ENCODE assay signal across 12 mouse cellular contexts in the genomic region with DNA sequence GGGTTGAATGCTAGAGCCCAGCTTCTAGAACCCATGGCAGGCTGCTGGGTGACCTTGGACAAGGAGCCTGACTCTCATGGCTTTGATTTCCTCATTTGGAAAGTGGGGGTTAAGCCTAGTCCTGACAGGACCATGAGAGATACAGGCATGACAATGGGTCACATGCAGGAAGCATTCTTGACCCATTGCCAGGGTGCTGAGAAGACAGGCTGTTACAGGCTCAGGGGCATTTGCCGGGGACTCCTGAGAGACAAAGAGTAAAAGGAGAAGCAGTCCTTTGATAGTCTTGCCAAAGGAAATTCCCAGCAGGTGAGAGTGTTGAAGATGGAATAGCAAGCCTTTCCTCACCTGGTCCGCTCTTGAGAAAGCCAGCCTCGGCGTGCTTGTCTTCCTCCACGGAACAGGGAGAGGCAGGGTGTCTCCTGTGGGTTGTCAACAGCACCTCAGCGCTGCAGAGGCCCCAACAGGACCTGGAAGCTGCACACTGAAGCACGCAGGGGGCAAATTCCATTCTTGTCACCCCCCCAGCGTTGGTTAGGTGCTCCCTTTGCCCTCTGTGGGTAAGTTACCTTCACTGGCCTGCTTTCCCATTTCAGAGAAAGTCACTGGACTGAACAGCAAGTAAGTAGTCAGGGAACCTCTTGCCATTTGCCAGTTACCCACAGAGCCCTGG.
DNase-seq lines count a peak whose midpoint lies in the region; ATAC-seq and TF ChIP-seq lines count a peak whose summit lies in the region.
"Had no signal": no experiment of that assay in that cellular context is flagged by ENCODE, and none has a peak within 500 bp of the region (broad histone marks: within the 10 kb centered on the region; RNA-seq: fewer than 3 reads in every experiment).

No protein-coding gene starts in this region.

- no peak overlapping the region for H3K27ac ChIP-seq in hindbrain, postnatal 0 days
- no peak overlapping the region for H3K27ac ChIP-seq in hindbrain, embryonic 16.5 days (ENCODE audit: low read depth, low read length)
- H3K27ac ChIP-seq in heart, embryonic 11.5 days (ENCODE audit: low read depth, low read length) = no peak overlapping the region
- H3K27ac ChIP-seq in midbrain, embryonic 14.5 days (replicated peaks; ENCODE audit: low read depth, low read length) = no peak overlapping the region
- H3K27ac ChIP-seq: hindbrain, embryonic 13.5 days; limb, embryonic 13.5 days had no signal

- H3K36me3 ChIP-seq in hindbrain, postnatal 0 days (ENCODE audit: insufficient read depth, low read length) = no peaks in the 10 kb centered on the region
- no peaks in the 10 kb centered on the region for H3K36me3 ChIP-seq in hindbrain, embryonic 16.5 days (ENCODE audit: control insufficient read depth, insufficient read depth, low read length)
- H3K36me3 ChIP-seq in heart, embryonic 11.5 days (ENCODE audit: control insufficient read depth, insufficient read depth, low read length) = no peaks in the 10 kb centered on the region
- no peaks in the 10 kb centered on the region for H3K36me3 ChIP-seq in midbrain, embryonic 14.5 days (ENCODE audit: control insufficient read depth, insufficient read depth, low read length)
- H3K36me3 ChIP-seq: hindbrain, embryonic 13.5 days; limb, embryonic 13.5 days had no signal

- H3K9me3 ChIP-seq in hindbrain, postnatal 0 days (ENCODE audit: low read length) = no peaks in the 10 kb centered on the region
- H3K9me3 ChIP-seq in hindbrain, embryonic 16.5 days (ENCODE audit: control insufficient read depth, low read length) = no peaks in the 10 kb centered on the region
- H3K9me3 ChIP-seq in heart, embryonic 11.5 days (replicated peaks; ENCODE audit: control insufficient read depth, low read length) = no peaks in the 10 kb centered on the region
- no peaks in the 10 kb centered on the region for H3K9me3 ChIP-seq in midbrain, embryonic 14.5 days (ENCODE audit: control insufficient read depth, low read length)
- H3K9me3 ChIP-seq: hindbrain, embryonic 13.5 days; limb, embryonic 13.5 days had no signal

- no peak for ATAC-seq in hindbrain, postnatal 0 days
- ATAC-seq in hindbrain, embryonic 16.5 days = no peak
- no peak for ATAC-seq in heart, embryonic 11.5 days (replicated peaks; ENCODE audit: insufficient number of reproducible peaks, low FRiP score, low TSS enrichment)
- no peak for ATAC-seq in midbrain, embryonic 14.5 days (ENCODE audit: low FRiP score, low TSS enrichment)

- TF ChIP-seq CTCF in hindbrain, postnatal 0 days (IDR thresholded peaks at IDR 0.05; ENCODE audit: low read depth) = no peak

- 0 out of 2 replicates have a peak, but pooled peaks cover 3% of the 10 kb centered on the region for H3K4me1 ChIP-seq in hindbrain, postnatal 0 days (ENCODE audit: insufficient read depth, low read length)
- peaks cover 3% of the 10 kb centered on the region for H3K4me1 ChIP-seq in hindbrain, embryonic 16.5 days (ENCODE audit: control insufficient read depth, insufficient read depth, low read depth, low read length)
- H3K4me1 ChIP-seq in heart, embryonic 11.5 days (ENCODE audit: control insufficient read depth, insufficient read depth, low read length) = peaks cover 6% of the 10 kb centered on the region; the same call in 1 of the 2 replicates
- no peaks in the 10 kb centered on the region for H3K4me1 ChIP-seq in midbrain, embryonic 14.5 days (ENCODE audit: control insufficient read depth, insufficient read depth, low read length)
- H3K4me1 ChIP-seq: hindbrain, embryonic 13.5 days; limb, embryonic 13.5 days had no signal

- H3K9ac ChIP-seq in hindbrain, postnatal 0 days (replicated peaks; ENCODE audit: low read length) = no peak overlapping the region
- H3K9ac ChIP-seq in hindbrain, embryonic 16.5 days (ENCODE audit: low read depth, low read length) = no peak overlapping the region
- H3K9ac ChIP-seq in heart, embryonic 11.5 days (ENCODE audit: low read depth, low read length) = no peak overlapping the region
- no peak overlapping the region for H3K9ac ChIP-seq in midbrain, embryonic 14.5 days (replicated peaks; ENCODE audit: low read length)
- H3K9ac ChIP-seq: hindbrain, embryonic 13.5 days; limb, embryonic 13.5 days had no signal

- peak; percentile 30 for DNase-seq in hindbrain, postnatal 0 days (ENCODE audit: low spot score)
- DNase-seq in cerebellum, adult 11 months = peak; percentile 19
- DNase-seq in kidney, postnatal 4 days = peak; percentile 14 to 39
- DNase-seq in midbrain, embryonic 14.5 days = no peak
- DNase-seq in T-cell, adult 2 months (ENCODE audit: low spot score) = no peak
- no peak for DNase-seq in spleen, postnatal 4 days (ENCODE audit: low spot score in 2 of 2)
- DNase-seq: B cell, adult 2 months; right cerebral cortex, postnatal 14 days had no signal

- no peak overlapping the region for H3K4me3 ChIP-seq in hindbrain, postnatal 0 days (ENCODE audit: low read length)
- H3K4me3 ChIP-seq in hindbrain, embryonic 16.5 days (ENCODE audit: low read length) = no peak overlapping the region
- H3K4me3 ChIP-seq in heart, embryonic 11.5 days (ENCODE audit: low read depth, low read length) = no peak overlapping the region
- H3K4me3 ChIP-seq in midbrain, embryonic 14.5 days (replicated peaks; ENCODE audit: low read depth, low read length) = no peak overlapping the region
- H3K4me3 ChIP-seq: hindbrain, embryonic 13.5 days; limb, embryonic 13.5 days had no signal

- H3K27me3 ChIP-seq in hindbrain, postnatal 0 days (ENCODE audit: insufficient read depth, low read length) = no peaks in the 10 kb centered on the region
- H3K27me3 ChIP-seq in hindbrain, embryonic 16.5 days (replicated peaks; ENCODE audit: control insufficient read depth, insufficient read depth, low read length) = no peaks in the 10 kb centered on the region
- no peaks in the 10 kb centered on the region for H3K27me3 ChIP-seq in heart, embryonic 11.5 days (ENCODE audit: control insufficient read depth, insufficient read depth, low read length)
- H3K27me3 ChIP-seq in midbrain, embryonic 14.5 days (ENCODE audit: control insufficient read depth, insufficient read depth, low read length) = no peaks in the 10 kb centered on the region
- H3K27me3 ChIP-seq: hindbrain, embryonic 13.5 days; limb, embryonic 13.5 days had no signal

- WGBS in hindbrain, postnatal 0 days = 57% methylated on average over 8 of the region's 8 CpGs
- WGBS in hindbrain, embryonic 16.5 days = 60% methylated on average over 8 of the region's 8 CpGs
- WGBS in heart, embryonic 11.5 days (ENCODE audit: insufficient replicate concordance) = 44% methylated on average over 8 of the region's 8 CpGs
- WGBS in midbrain, embryonic 14.5 days = 73% methylated on average over 8 of the region's 8 CpGs

- no peak overlapping the region for H3K4me2 ChIP-seq in hindbrain, postnatal 0 days (ENCODE audit: low read depth, low read length)
- no peak overlapping the region for H3K4me2 ChIP-seq in hindbrain, embryonic 16.5 days (ENCODE audit: low read length)
- peak overlapping the region; percentile 11; the same call in 1 of the 2 replicates for H3K4me2 ChIP-seq in heart, embryonic 11.5 days
- no peak overlapping the region for H3K4me2 ChIP-seq in midbrain, embryonic 14.5 days (ENCODE audit: low read length)
- H3K4me2 ChIP-seq: hindbrain, embryonic 13.5 days; limb, embryonic 13.5 days had no signal

Comparison
In these comparisons a context has a peak if more than half of its experiments do, and no peak if none do; other contexts are left out.
1. DNase-seq: peak in hindbrain, postnatal 0 days (single experiment), cerebellum, adult 11 months (single experiment) and kidney, postnatal 4 days (2 of 2); none in midbrain, embryonic 14.5 days (single experiment), T-cell, adult 2 months (single experiment) and spleen, postnatal 4 days (0 of 2).